Mouse (Mus musculus) intestine, embryonic 14.5 days (tissue): ENCODE measurements around the gene Ganab. TPM values are rescaled to one million over a fixed set of nuclear protein-coding genes. Genes with fewer than 3 reads are reported as not detected.
"Not testable (repeated sequence)": the region's sequence is repeated elsewhere in the genome, so short reads cannot be mapped to it uniquely, and the experiment has no call there.

Experiments used
- ATAC-seq: fragments of 200-750 bp; cut with Nextera tagmentation; replicated peaks from 2 replicates; pipeline ENCODE4 v1.8.0; 2017; ENCODE audit warnings: low read depth, moderate number of reproducible peaks, moderate TSS enrichment, moderate library complexity; ENCODE audit not compliant: low FRiP score, low TSS enrichment
- DNase-seq: peaks from one replicate; pipeline ENCODE4 v3.0.0-alpha.2; 2018; ENCODE audit warnings: low spot score
- H3K27ac ChIP-seq: fragments of 300-500 bp; sonication (generic); 2 replicates; pipeline ENCODE4 v1.5.1; 2014; ENCODE audit warnings: low read depth, mild to moderate bottlenecking, control low read depth
- H3K27me3 ChIP-seq: fragments of 300-500 bp; sonication (generic); replicated peaks from 2 replicates; pipeline ENCODE4 v1.6.1; 2014; ENCODE audit warnings: low read length, control low read depth; ENCODE audit not compliant: control insufficient read depth, insufficient read depth
- H3K36me3 ChIP-seq: fragments of 300-500 bp; sonication (generic); 2 replicates; pipeline ENCODE4 v1.6.1; 2014; ENCODE audit warnings: low read length, control low read depth; ENCODE audit not compliant: control insufficient read depth, insufficient read depth
- H3K4me1 ChIP-seq: fragments of 300-500 bp; sonication (generic); replicated peaks from 2 replicates; pipeline ENCODE4 v1.6.1; 2014; ENCODE audit warnings: low read length, control low read depth, mixed read lengths; ENCODE audit not compliant: control insufficient read depth, insufficient read depth
- H3K4me2 ChIP-seq: fragments of 300-500 bp; sonication (generic); 2 replicates; pipeline ENCODE4 v1.6.1; 2014; ENCODE audit warnings: low read length
- H3K4me3 ChIP-seq: fragments of 300-500 bp; sonication (generic); 2 replicates; pipeline ENCODE4 v1.5.1; 2014; ENCODE audit warnings: low read depth, low read length, control low read depth, mixed read lengths
- H3K9ac ChIP-seq: fragments of 300-500 bp; sonication (generic); 2 replicates; pipeline ENCODE4 v1.6.1; 2014; ENCODE audit warnings: mild to moderate bottlenecking, low read length
- H3K9me3 ChIP-seq: fragments of 300-500 bp; sonication (generic); 2 replicates; pipeline ENCODE4 v1.6.1; 2016; ENCODE audit warnings: low read length, control low read depth; ENCODE audit not compliant: control insufficient read depth
- WGBS: fragments of 180-500 bp; shearing (Covaris S2); extraction: QIAGEN DNeasy Blood & Tissue Kit; methylation state at CpG from one replicate; pipeline ENCODE4 v1.1.7; 2014; 5-methylcytosine and 5-hydroxymethylcytosine counted together
- polyA plus RNA-seq: library from polyadenylated mRNA; unstranded; fragments of >200 nt; fragmentation: Nextera tagmentation; extraction: Ambion mirVana; gene quantifications from 2 replicates; pipeline ENCODE4 v1.2.1, GENCODE M21; 2014

Gene Ganab
- polyA plus RNA-seq, 1 experiment from 2014 or later: 89.8 TPM

GRCm38 (mm10) chr19:8897211-8897864 is 533 bp upstream of the Ganab start:
- not testable (repeated sequence) for H3K27me3 ChIP-seq, H3K9me3 ChIP-seq
- WGBS: 25% methylated on average over 21 of the region's 21 CpGs
- Histone ChIP-seq H3K27ac (peak overlapping the region; percentile 84), H3K4me1 (peaks cover 21% of the 10 kb centered on the region), H3K9ac (peak overlapping the region; percentile 97), H3K4me2 (peak overlapping the region; percentile 58), H3K36me3 (peaks cover 33% of the 10 kb centered on the region), H3K4me3 (peak overlapping the region; percentile 96)
- peak; percentile 66 for DNase-seq
- ATAC-seq: peak; percentile 30

- H3K36me3 ChIP-seq: peaks cover 43% of the 10 kb centered on the region
These were observed 705 bp downstream of the Ganab start for GRCm38 (mm10) chr19:8898576-8898975.

GRCm38 (mm10) chr19:8899079-8899478 is 1.2 kb downstream of the Ganab start:
- H3K4me3 ChIP-seq: peak overlapping the region; percentile 96
- peak overlapping the region; percentile 85 for H3K4me2 ChIP-seq
- no peaks in the 10 kb centered on the region for H3K9me3 ChIP-seq
- peaks cover 47% of the 10 kb centered on the region for H3K36me3 ChIP-seq
- H3K27me3 ChIP-seq: no peaks in the 10 kb centered on the region
- H3K4me1 ChIP-seq: peaks cover 21% of the 10 kb centered on the region
- DNase-seq (no peak), ATAC-seq (no peak)
- 0 out of 2 replicates have a peak overlapping the region, but pooled peaks have one; percentile 0 for H3K27ac ChIP-seq
- 39% methylated on average over 3 of the region's 3 CpGs for WGBS
- peak overlapping the region; percentile 97 for H3K9ac ChIP-seq

More at GRCm38 (mm10) chr19:8898576-8898975, 705 bp downstream of the Ganab start:
- Histone ChIP-seq H3K4me3 (peak overlapping the region; percentile 96), H3K4me2 (peak overlapping the region; percentile 85), H3K4me1 (peaks cover 21% of the 10 kb centered on the region), H3K27ac (peak overlapping the region; percentile 84), H3K9me3 (no peaks in the 10 kb centered on the region), H3K9ac (peak overlapping the region; percentile 97), H3K27me3 (no peaks in the 10 kb centered on the region)
- ATAC-seq (no peak), DNase-seq (no peak)
- 4% methylated on average over 13 of the region's 13 CpGs for WGBS

GRCm38 (mm10) chr19:8903412-8903811 is 5.5 kb downstream of the Ganab start:
- no peak for DNase-seq
- H3K27me3 ChIP-seq: no peaks in the 10 kb centered on the region
- H3K4me1 ChIP-seq: peaks cover 12% of the 10 kb centered on the region
- peaks cover 63% of the 10 kb centered on the region for H3K36me3 ChIP-seq
- no peaks in the 10 kb centered on the region for H3K9me3 ChIP-seq
- no peak overlapping the region for H3K4me2 ChIP-seq
- H3K4me3 ChIP-seq: no peak overlapping the region
- H3K9ac ChIP-seq: no peak overlapping the region
- 95% methylated on average over 5 of the region's 5 CpGs for WGBS
- ATAC-seq: no peak
- H3K27ac ChIP-seq: no peak overlapping the region

- no peak for ATAC-seq
- no peaks in the 10 kb centered on the region for H3K9me3 ChIP-seq
- H3K36me3 ChIP-seq: peaks cover 97% of the 10 kb centered on the region
- H3K4me1 ChIP-seq: no peaks in the 10 kb centered on the region
- no peak for DNase-seq
- no peak overlapping the region for H3K4me3 ChIP-seq
- H3K9ac ChIP-seq: no peak overlapping the region
- H3K27ac ChIP-seq: no peak overlapping the region
- no peak overlapping the region for H3K4me2 ChIP-seq
- H3K27me3 ChIP-seq: no peaks in the 10 kb centered on the region
- 90% methylated on average over 6 of the region's 6 CpGs for WGBS
These were observed 10.7 kb downstream of the Ganab start for GRCm38 (mm10) chr19:8908531-8908930.

- H3K9me3 ChIP-seq: no peaks in the 10 kb centered on the region
- H3K4me3 ChIP-seq: no peak overlapping the region
- no peak overlapping the region for H3K9ac ChIP-seq
- DNase-seq (no peak), ATAC-seq (no peak)
- no peak overlapping the region for H3K27ac ChIP-seq
- H3K36me3 ChIP-seq: peaks cover 100% of the 10 kb centered on the region
- WGBS: 93% methylated on average over 5 of the region's 5 CpGs
- no peak overlapping the region for H3K4me2 ChIP-seq
- H3K4me1 ChIP-seq: no peaks in the 10 kb centered on the region
- H3K27me3 ChIP-seq: no peaks in the 10 kb centered on the region
These were observed 13.9 kb downstream of the Ganab start for GRCm38 (mm10) chr19:8911810-8912209.

- Histone ChIP-seq H3K36me3 (peaks cover 81% of the 10 kb centered on the region), H3K4me1 (no peaks in the 10 kb centered on the region), H3K27me3 (no peaks in the 10 kb centered on the region), H3K27ac (no peak overlapping the region), H3K9ac (no peak overlapping the region), H3K9me3 (no peaks in the 10 kb centered on the region), H3K4me2 (no peak overlapping the region), H3K4me3 (no peak overlapping the region)
- no peak for DNase-seq
- WGBS: 95% methylated on average over 3 of the region's 3 CpGs
- ATAC-seq: no peak
These were observed 16.3 kb downstream of the Ganab start for GRCm38 (mm10) chr19:8914212-8914611.

- Histone ChIP-seq H3K27me3 (no peaks in the 10 kb centered on the region), H3K4me2 (no peak overlapping the region), H3K4me3 (no peak overlapping the region), H3K36me3 (peaks cover 44% of the 10 kb centered on the region), H3K9me3 (no peaks in the 10 kb centered on the region), H3K27ac (no peak overlapping the region), H3K9ac (no peak overlapping the region), H3K4me1 (peaks cover 11% of the 10 kb centered on the region)
- 90% methylated on average over 3 of the region's 3 CpGs for WGBS
- no peak for ATAC-seq
- no peak for DNase-seq
These were observed 21.1 kb downstream of the Ganab start for GRCm38 (mm10) chr19:8919000-8919399.

- Histone ChIP-seq H3K4me1 (peaks cover 11% of the 10 kb centered on the region), H3K9me3 (no peaks in the 10 kb centered on the region), H3K27me3 (no peaks in the 10 kb centered on the region), H3K9ac (peak overlapping the region; percentile 78), H3K4me2 (peak overlapping the region; percentile 65), H3K36me3 (peaks cover 38% of the 10 kb centered on the region), H3K27ac (peak overlapping the region; percentile 86), H3K4me3 (peak overlapping the region; percentile 87)
- DNase-seq (no peak), ATAC-seq (no peak)
- 70% methylated on average over 6 of the region's 6 CpGs for WGBS
These were observed 21.8 kb downstream of the Ganab start for GRCm38 (mm10) chr19:8919684-8920072.
